Mouse (Mus musculus): ENCODE results near the gene Pdzrn4.

DNA sequence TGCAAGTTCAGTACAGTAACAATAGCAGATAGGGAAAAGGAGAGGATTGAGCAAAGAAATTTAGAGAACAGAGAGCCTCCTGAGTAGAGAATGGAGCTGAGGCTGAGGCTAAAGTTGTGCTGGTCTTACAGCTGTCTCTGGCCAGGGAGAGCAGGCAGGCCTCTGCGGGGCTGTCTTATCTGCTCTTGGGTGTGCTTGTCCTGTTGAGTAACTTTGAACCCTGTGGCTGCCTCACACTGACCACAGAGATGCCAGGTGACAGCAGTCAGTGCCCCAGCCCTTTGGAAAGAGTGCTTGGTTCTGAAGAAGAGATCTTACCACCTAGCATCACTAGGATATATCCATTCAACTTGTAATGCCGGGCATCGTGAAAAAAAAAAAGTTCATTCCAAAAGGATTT lies 214.2 kb downstream of the Pdzrn4 start:
- TF ChIP-seq CTCF (IDR thresholded peaks at IDR 0.05; ENCODE audit: borderline replicate concordance, control insufficient read depth, extremely low read depth, insufficient read depth, low read length, poor library complexity) = no peak
- no peak for TF ChIP-seq POLR2A (IDR thresholded peaks at IDR 0.05; ENCODE audit: control insufficient read depth, extremely low read depth, insufficient read depth, low read length, poor library complexity)
